Mouse (Mus musculus): ENCODE measurements around the gene Fcgr1. TPM values are rescaled to one million over a fixed set of nuclear protein-coding genes. Genes with fewer than 3 reads are reported as not detected.
"Not testable (repeated sequence)": the region's sequence is repeated elsewhere in the genome, so short reads cannot be mapped to it uniquely, and the experiment has no call there.

Gene Fcgr1
- polyA plus RNA-seq, 1 experiment from 2014 or later = 4.7 TPM

DNA sequence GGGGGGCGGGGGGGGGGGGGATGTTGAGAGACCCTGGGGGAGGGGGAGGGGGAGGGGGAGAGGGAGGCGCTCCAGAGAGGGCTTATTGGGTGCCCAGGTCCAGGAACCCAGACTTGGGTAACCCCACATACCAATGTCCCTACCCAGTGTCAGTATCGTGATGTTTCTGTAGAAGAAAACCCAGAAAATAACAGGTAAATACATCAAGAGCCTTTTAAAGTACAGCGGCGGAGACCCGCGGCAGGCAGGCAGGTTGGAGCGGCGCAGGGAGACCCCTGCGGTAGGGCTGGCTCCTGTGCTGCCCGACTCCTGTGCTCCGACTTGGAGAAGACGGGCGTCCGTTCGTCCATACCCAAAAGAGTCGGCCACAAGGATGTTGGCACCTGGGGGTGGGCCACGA lies 33.9 kb upstream of the Fcgr1 start:
- no peak overlapping the region for H3K27ac ChIP-seq (ENCODE audit: low read length)
- H3K27me3 ChIP-seq (replicated peaks; ENCODE audit: insufficient read depth, low read length) = peaks cover 64% of the 10 kb centered on the region
- H3K36me3 ChIP-seq (ENCODE audit: insufficient read depth, low read length) = no peaks in the 10 kb centered on the region
- peak overlapping the region; percentile 26 for H3K4me3 ChIP-seq (ENCODE audit: low read depth, low read length)
- H3K4me1 ChIP-seq (ENCODE audit: insufficient read depth, low read depth, low read length) = no peaks in the 10 kb centered on the region
- no peaks in the 10 kb centered on the region for H3K9me3 ChIP-seq (ENCODE audit: low read length)
- DNase-seq (ENCODE audit: low spot score) (no peak), ATAC-seq (no peak)
- WGBS = 2% methylated on average over 8 of the region's 18 CpGs
- H3K4me2 ChIP-seq (replicated peaks; ENCODE audit: low read depth, low read length) = peak overlapping the region; percentile 52
- H3K9ac ChIP-seq (replicated peaks; ENCODE audit: low read depth) = no peak overlapping the region
- TF ChIP-seq EP300 (IDR thresholded peaks at IDR 0.05) (no peak), CTCF (IDR thresholded peaks at IDR 0.05) (no peak)

GRCm38 (mm10) chr3:96327131-96327530 lies 33.4 kb upstream of the Fcgr1 start:
- H3K4me1 ChIP-seq (ENCODE audit: insufficient read depth, low read depth, low read length) = no peaks in the 10 kb centered on the region

DNA sequence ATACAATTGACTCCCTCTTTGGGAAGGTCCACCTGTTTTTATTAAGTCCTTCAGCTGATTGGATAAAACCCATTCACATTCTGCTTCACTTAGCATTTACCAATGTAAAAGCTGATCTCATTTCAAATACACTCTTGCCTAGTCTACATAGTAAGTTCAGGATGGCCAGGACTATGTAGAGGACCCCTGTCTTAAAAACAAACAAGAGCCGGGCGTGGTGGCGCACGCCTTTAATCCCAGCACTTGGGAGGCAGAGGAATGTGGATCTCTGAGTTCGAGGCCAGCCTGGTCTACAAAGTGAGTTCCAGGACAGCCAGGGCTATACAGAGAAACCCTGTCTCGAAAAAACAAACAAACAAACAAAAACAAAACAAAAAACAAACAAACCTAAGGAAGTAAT lies 30.0 kb upstream of the Fcgr1 start:
- not testable (repeated sequence) for H3K9me3 ChIP-seq (ENCODE audit: low read length); H3K27ac ChIP-seq (ENCODE audit: low read length); DNase-seq (ENCODE audit: low spot score); H3K36me3 ChIP-seq (ENCODE audit: insufficient read depth, low read length); H3K4me2 ChIP-seq (replicated peaks; ENCODE audit: low read depth, low read length); ATAC-seq; H3K4me3 ChIP-seq (ENCODE audit: low read depth, low read length); H3K4me1 ChIP-seq (ENCODE audit: insufficient read depth, low read depth, low read length); H3K9ac ChIP-seq (replicated peaks; ENCODE audit: low read depth)
- peaks cover 39% of the 10 kb centered on the region for H3K27me3 ChIP-seq (replicated peaks; ENCODE audit: insufficient read depth, low read length)
- 57% methylated on average over 6 of the region's 6 CpGs for WGBS

More at GRCm38 (mm10) chr3:96327131-96327530, 33.4 kb upstream of the Fcgr1 start:
- Histone ChIP-seq H3K27me3 (replicated peaks; ENCODE audit: insufficient read depth, low read length) (peaks cover 64% of the 10 kb centered on the region), H3K9me3 (ENCODE audit: low read length) (no peaks in the 10 kb centered on the region), H3K9ac (replicated peaks; ENCODE audit: low read depth) (no peak overlapping the region), H3K36me3 (ENCODE audit: insufficient read depth, low read length) (no peaks in the 10 kb centered on the region), H3K27ac (ENCODE audit: low read length) (no peak overlapping the region), H3K4me2 (replicated peaks; ENCODE audit: low read depth, low read length) (no peak overlapping the region), H3K4me3 (ENCODE audit: low read depth, low read length) (no peak overlapping the region)
- TF ChIP-seq EP300 (IDR thresholded peaks at IDR 0.05) (no peak), CTCF (IDR thresholded peaks at IDR 0.05) (peak; percentile 69)
- ATAC-seq = no peak
- DNase-seq (ENCODE audit: low spot score) = peak; percentile 75
- WGBS = 1% methylated on average over 6 of the region's 6 CpGs

- Histone ChIP-seq H3K9ac (replicated peaks; ENCODE audit: low read depth) (no peak overlapping the region), H3K4me2 (replicated peaks; ENCODE audit: low read depth, low read length) (no peak overlapping the region), H3K4me3 (ENCODE audit: low read depth, low read length) (no peak overlapping the region), H3K27ac (ENCODE audit: low read length) (no peak overlapping the region), H3K9me3 (ENCODE audit: low read length) (no peaks in the 10 kb centered on the region), H3K27me3 (replicated peaks; ENCODE audit: insufficient read depth, low read length) (peaks cover 34% of the 10 kb centered on the region), H3K36me3 (ENCODE audit: insufficient read depth, low read length) (no peaks in the 10 kb centered on the region), H3K4me1 (ENCODE audit: insufficient read depth, low read depth, low read length) (no peaks in the 10 kb centered on the region)
- WGBS = 22% methylated on average over 10 of the region's 10 CpGs
- TF ChIP-seq CTCF (IDR thresholded peaks at IDR 0.05) = no peak
- no peak for TF ChIP-seq EP300 (IDR thresholded peaks at IDR 0.05)
- ATAC-seq (no peak), DNase-seq (ENCODE audit: low spot score) (no peak)
Measured at GRCm38 (mm10) chr3:96322609-96323008, 28.8 kb upstream of the Fcgr1 start.

- 14% methylated on average over 15 of the region's 15 CpGs for WGBS
- H3K9ac ChIP-seq (replicated peaks; ENCODE audit: low read depth) = no peak overlapping the region
- no peak for DNase-seq (ENCODE audit: low spot score)
- H3K27me3 ChIP-seq (replicated peaks; ENCODE audit: insufficient read depth, low read length) = peaks cover 34% of the 10 kb centered on the region
- no peaks in the 10 kb centered on the region for H3K9me3 ChIP-seq (ENCODE audit: low read length)
- TF ChIP-seq EP300 (IDR thresholded peaks at IDR 0.05) = no peak
- TF ChIP-seq CTCF (IDR thresholded peaks at IDR 0.05) = no peak
- no peak overlapping the region for H3K27ac ChIP-seq (ENCODE audit: low read length)
- H3K4me1 ChIP-seq (ENCODE audit: insufficient read depth, low read depth, low read length) = no peaks in the 10 kb centered on the region
- no peak overlapping the region for H3K4me2 ChIP-seq (replicated peaks; ENCODE audit: low read depth, low read length)
- no peak for ATAC-seq
- H3K36me3 ChIP-seq (ENCODE audit: insufficient read depth, low read length) = no peaks in the 10 kb centered on the region
- H3K4me3 ChIP-seq (ENCODE audit: low read depth, low read length) = no peak overlapping the region
Measured at GRCm38 (mm10) chr3:96321891-96322290, 28.1 kb upstream of the Fcgr1 start.

GRCm38 (mm10) chr3:96320003-96320402 lies 26.2 kb upstream of the Fcgr1 start:
- not testable (repeated sequence) for H3K9ac ChIP-seq (replicated peaks; ENCODE audit: low read depth); ATAC-seq; DNase-seq (ENCODE audit: low spot score); H3K9me3 ChIP-seq (ENCODE audit: low read length); H3K27ac ChIP-seq (ENCODE audit: low read length); H3K4me3 ChIP-seq (ENCODE audit: low read depth, low read length); H3K36me3 ChIP-seq (ENCODE audit: insufficient read depth, low read length); H3K4me2 ChIP-seq (replicated peaks; ENCODE audit: low read depth, low read length); H3K4me1 ChIP-seq (ENCODE audit: insufficient read depth, low read depth, low read length)
- peaks cover 21% of the 10 kb centered on the region for H3K27me3 ChIP-seq (replicated peaks; ENCODE audit: insufficient read depth, low read length)
- 93% methylated on average over 11 of the region's 13 CpGs for WGBS

Measured in lung, postnatal 0 days (tissue).